Mouse (Mus musculus): ENCODE data around the gene Cerk. TPM values are rescaled to one million over a fixed set of nuclear protein-coding genes. Genes with fewer than 3 reads are reported as not detected.
A peak's percentile ranks its signal among the peaks of the same experiment; 100 is the strongest.

The Cerk gene
- polyA plus RNA-seq, 1 experiment from 2014 or later = 12.4 TPM

DNA sequence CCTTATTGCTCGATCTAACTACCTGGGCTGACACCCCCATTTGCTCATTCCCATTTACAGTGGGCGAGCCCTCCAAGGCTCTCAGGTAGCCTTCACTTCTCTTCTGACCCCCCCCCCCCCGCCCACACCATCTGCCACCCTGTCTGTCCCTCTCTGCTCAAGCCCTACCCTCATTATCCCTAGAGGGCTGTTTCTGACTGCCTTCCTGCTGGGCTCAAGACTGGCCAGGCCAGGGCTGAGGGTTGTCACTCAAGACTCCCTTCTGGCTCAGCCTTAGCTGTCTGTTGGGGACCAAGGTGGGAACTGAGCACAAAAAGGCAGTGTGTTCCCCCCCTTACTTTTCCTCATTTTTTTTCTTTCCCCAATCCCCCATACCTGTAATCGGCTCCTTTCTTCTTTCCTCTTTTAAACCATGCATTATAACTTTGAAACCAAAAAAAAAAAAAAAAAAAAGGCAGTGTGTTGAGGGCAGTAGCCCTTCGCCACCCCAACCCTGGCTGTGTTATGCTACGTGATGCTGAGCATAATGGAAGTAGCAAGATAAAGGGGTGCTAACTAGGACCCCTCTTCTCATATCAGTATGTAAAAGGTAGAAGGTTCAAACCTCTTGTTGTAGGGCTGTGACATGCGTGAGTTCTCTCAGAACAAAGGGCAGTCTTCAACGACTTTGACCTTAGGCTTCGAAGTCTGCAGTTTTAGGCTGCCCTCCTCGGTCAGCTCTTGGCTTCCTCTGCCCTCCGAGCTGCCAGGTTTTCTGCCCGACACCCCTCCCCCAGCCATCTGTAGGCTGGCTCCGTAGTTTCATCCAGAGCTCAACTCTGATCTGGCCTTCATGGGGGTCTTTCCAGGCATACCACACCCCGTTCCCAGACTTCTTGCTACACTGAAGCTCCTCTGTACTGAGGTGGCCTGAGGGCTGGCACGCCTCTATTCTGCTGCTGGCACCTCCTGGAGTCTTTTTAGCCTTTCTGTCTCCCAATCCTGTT is 68.5 kb downstream of the Cerk start:
- no peaks in the 10 kb centered on the region for H3K9me3 ChIP-seq (replicated peaks)
- H3K27me3 ChIP-seq = no peaks in the 10 kb centered on the region
- ATAC-seq (replicated peaks; ENCODE audit: low FRiP score) = no peak
- H3K4me3 ChIP-seq (replicated peaks) = no peak overlapping the region
- H3K4me2 ChIP-seq = no peak overlapping the region
- WGBS = 57% methylated on average over 14 of the region's 15 CpGs
- H3K36me3 ChIP-seq = peaks cover 39% of the 10 kb centered on the region
- H3K4me1 ChIP-seq = peaks cover 23% of the 10 kb centered on the region
- no peak overlapping the region for H3K9ac ChIP-seq
- no peak overlapping the region for H3K27ac ChIP-seq

DNA sequence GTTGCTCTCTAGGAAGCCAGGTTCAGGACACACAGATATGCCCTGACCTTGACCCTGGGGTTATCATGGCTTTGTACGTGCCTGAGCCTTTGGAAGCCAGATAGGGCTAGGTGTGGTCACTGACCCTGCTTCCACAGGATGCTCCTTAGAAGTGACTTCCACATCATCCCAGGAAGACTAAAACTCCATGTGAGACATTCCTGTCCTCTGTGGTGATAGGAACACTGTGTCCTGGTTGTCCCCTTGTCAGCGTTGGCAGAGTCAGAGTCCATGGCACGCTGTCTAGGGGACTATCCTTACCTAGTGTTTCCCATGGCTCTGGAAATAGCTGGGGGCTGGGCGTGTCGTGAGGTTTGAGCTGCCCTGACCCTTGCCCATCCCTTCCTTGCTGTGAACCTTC is 69.5 kb downstream of the Cerk start:
- Histone ChIP-seq H3K4me2 (no peak overlapping the region), H3K9ac (no peak overlapping the region), H3K27ac (no peak overlapping the region), H3K36me3 (peaks cover 31% of the 10 kb centered on the region), H3K4me1 (peaks cover 25% of the 10 kb centered on the region), H3K4me3 (replicated peaks) (no peak overlapping the region), H3K9me3 (replicated peaks) (no peaks in the 10 kb centered on the region), H3K27me3 (no peaks in the 10 kb centered on the region)
- no peak for ATAC-seq (replicated peaks; ENCODE audit: low FRiP score)
- WGBS = 57% methylated on average over 5 of the region's 5 CpGs

DNA sequence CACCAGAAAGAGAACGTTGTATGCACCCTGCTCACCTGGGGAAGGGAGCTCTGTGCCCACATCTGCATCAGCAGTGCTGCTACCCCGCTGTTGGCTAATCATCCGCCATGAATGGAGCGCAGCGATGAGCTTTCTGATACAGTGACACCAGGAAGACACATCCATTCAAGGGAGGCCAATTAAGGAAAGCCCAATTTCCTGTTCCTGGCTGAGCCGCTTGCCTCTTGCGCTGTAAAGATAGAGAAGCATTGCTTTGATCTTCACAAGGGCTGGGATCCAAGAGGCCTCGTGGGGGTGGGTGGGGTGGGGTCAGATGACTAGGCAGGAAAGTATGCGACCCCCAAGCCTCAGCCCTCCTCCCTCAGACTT is 72.6 kb downstream of the Cerk start:
- H3K27me3 ChIP-seq = no peaks in the 10 kb centered on the region
- peak overlapping the region; percentile 68 for H3K27ac ChIP-seq
- no peak overlapping the region for H3K9ac ChIP-seq
- peak overlapping the region; percentile 21; the same call in 1 of the 2 replicates for H3K4me2 ChIP-seq
- H3K4me3 ChIP-seq (replicated peaks) = no peak overlapping the region
- WGBS = 9% methylated on average over 9 of the region's 9 CpGs
- peaks cover 36% of the 10 kb centered on the region for H3K4me1 ChIP-seq
- 0 out of 2 replicates have a peak, but pooled peaks cover under 1% of the 10 kb centered on the region for H3K36me3 ChIP-seq
- no peak; the same call in 1 of the 2 replicates for ATAC-seq (replicated peaks; ENCODE audit: low FRiP score)
- no peaks in the 10 kb centered on the region for H3K9me3 ChIP-seq (replicated peaks)

DNA sequence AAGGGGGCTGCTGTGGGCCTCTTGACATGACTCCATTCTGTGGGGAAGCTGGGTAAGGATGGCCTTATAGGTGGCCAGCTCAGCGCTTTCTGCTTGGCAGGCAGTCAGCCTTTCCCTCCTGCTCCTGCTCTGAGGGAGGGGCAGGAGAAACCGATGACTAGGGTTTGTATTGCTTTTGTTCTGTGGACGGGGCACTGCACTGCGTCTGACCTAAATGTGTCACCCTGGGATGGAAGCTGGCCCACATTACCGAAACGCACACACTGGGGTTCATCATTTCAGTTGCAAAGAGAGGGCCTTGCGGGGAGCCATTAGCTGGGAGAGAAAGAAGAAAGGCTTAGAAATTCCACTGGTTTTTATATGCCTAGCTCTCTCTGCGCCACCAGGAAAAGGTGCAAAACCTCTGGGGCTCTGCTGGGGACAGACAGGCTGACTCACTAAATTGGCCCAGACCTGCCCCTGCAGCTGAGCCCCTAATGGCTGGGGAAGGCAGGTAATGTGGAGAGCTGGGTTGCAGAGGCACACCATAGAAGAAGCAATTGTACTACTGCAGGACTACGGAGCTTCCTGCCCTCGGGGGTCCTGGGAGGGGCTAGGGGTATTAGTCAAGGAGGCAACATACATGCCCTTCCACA is 73.1 kb downstream of the Cerk start:
- H3K4me3 ChIP-seq (replicated peaks) = no peak overlapping the region
- 27% methylated on average over 10 of the region's 10 CpGs for WGBS
- no peaks in the 10 kb centered on the region for H3K9me3 ChIP-seq (replicated peaks)
- peak overlapping the region; percentile 68 for H3K27ac ChIP-seq
- H3K9ac ChIP-seq = no peak overlapping the region
- ATAC-seq (replicated peaks; ENCODE audit: low FRiP score) = no peak; the same call in 1 of the 2 replicates
- no peaks in the 10 kb centered on the region for H3K27me3 ChIP-seq
- no peaks in the 10 kb centered on the region for H3K36me3 ChIP-seq
- peaks cover 40% of the 10 kb centered on the region for H3K4me1 ChIP-seq
- H3K4me2 ChIP-seq = peak overlapping the region; percentile 21; the same call in 1 of the 2 replicates

DNA sequence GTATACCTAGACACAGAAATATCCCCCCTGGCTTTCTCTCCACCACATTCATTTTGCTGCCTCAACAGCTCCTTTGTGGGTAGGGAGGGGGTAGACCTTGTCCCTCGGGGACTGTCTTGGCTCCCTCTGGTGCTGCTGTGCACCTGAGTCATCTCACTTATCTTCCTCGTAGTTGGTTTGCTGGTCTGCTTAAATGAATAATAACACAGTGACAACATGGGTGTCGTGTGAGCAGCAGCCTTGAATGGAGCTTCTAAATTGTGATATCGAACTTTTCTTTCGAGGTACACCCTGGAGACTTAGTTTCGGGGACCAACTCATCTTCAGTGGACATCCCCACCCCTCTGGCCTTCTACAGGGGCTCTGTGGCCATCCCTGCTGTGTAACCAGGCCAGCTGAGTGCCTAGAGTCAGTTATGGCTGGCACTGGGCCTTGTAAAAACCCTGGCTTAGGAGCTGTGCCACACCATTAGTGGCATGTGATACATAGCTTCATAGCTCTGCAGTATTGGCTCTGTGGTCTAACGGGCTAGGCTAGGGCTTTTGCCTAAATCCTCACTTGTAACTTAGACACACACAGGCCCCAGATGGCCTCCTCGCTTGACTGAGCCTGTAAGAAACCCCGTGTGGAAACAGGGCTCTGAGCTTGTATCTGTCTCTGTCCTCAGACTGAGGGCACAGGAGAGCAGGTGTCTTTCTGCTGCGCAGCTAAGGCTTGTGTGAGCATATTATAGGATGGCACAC is 75.4 kb downstream of the Cerk start:
- Histone ChIP-seq H3K27me3 (no peaks in the 10 kb centered on the region), H3K9ac (no peak overlapping the region), H3K4me1 (peaks cover 35% of the 10 kb centered on the region), H3K9me3 (replicated peaks) (no peaks in the 10 kb centered on the region), H3K4me2 (no peak overlapping the region), H3K4me3 (replicated peaks) (no peak overlapping the region), H3K27ac (no peak overlapping the region), H3K36me3 (no peaks in the 10 kb centered on the region)
- WGBS = 69% methylated on average over 10 of the region's 10 CpGs
- ATAC-seq (replicated peaks; ENCODE audit: low FRiP score) = no peak

DNA sequence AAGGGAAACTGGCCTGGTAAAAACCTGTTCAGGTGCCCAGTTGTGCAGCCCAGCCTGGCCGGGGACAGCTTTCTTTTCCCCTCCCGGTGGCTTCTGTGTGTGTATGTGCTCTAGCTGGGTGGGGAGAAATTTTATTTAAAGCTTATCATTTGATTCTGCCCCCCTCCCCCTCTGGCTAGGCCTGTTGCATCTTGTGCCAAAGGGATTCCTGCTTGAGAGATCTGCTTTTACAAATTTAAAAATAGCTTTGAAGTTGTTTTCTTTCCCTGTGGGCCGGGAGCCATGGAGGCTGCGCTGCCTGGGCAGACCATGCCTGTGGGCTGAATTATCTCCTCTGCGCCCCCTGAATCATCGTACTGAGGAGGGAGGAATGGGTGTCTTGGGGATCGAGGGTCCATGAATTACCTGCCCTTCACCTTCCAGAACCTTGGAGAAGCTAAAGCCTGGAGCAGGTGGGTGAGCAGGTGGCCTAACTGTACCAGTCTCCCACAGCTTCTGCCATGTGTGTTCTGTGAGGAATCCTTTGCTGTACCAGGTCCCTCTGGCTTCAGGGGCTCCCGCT is 76.2 kb downstream of the Cerk start:
- no peaks in the 10 kb centered on the region for H3K36me3 ChIP-seq
- H3K4me1 ChIP-seq = peaks cover 35% of the 10 kb centered on the region
- H3K27me3 ChIP-seq = no peaks in the 10 kb centered on the region
- H3K9me3 ChIP-seq (replicated peaks) = no peaks in the 10 kb centered on the region
- H3K4me2 ChIP-seq = no peak overlapping the region
- no peak overlapping the region for H3K9ac ChIP-seq
- H3K4me3 ChIP-seq (replicated peaks) = no peak overlapping the region
- ATAC-seq (replicated peaks; ENCODE audit: low FRiP score) = no peak
- H3K27ac ChIP-seq = no peak overlapping the region
- 71% methylated on average over 8 of the region's 8 CpGs for WGBS

DNA sequence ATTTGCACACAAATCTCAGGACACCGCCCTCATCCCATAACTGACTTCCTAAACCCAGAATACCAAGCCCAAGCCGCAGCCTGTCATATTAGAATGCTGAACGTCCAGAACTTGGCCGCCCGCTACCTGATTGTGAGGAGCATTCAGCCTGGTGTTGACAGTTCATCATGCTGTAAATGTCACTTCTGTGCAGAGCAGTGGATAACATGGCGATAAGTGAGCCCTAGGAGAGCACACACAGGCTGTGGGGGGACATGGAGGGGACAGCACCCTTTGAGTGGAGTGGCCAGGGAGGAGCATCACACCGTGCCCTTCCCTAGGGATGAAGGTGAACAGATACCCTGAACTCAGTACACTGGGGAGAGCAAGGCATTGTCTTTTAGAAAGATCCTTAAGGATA is 76.7 kb downstream of the Cerk start:
- no peaks in the 10 kb centered on the region for H3K27me3 ChIP-seq
- H3K4me2 ChIP-seq = no peak overlapping the region
- no peaks in the 10 kb centered on the region for H3K36me3 ChIP-seq
- H3K4me1 ChIP-seq = peaks cover 35% of the 10 kb centered on the region
- H3K9me3 ChIP-seq (replicated peaks) = no peaks in the 10 kb centered on the region
- H3K4me3 ChIP-seq (replicated peaks) = no peak overlapping the region
- no peak overlapping the region for H3K9ac ChIP-seq
- no peak overlapping the region for H3K27ac ChIP-seq
- 75% methylated on average over 7 of the region's 7 CpGs for WGBS
- ATAC-seq (replicated peaks; ENCODE audit: low FRiP score) = no peak

DNA sequence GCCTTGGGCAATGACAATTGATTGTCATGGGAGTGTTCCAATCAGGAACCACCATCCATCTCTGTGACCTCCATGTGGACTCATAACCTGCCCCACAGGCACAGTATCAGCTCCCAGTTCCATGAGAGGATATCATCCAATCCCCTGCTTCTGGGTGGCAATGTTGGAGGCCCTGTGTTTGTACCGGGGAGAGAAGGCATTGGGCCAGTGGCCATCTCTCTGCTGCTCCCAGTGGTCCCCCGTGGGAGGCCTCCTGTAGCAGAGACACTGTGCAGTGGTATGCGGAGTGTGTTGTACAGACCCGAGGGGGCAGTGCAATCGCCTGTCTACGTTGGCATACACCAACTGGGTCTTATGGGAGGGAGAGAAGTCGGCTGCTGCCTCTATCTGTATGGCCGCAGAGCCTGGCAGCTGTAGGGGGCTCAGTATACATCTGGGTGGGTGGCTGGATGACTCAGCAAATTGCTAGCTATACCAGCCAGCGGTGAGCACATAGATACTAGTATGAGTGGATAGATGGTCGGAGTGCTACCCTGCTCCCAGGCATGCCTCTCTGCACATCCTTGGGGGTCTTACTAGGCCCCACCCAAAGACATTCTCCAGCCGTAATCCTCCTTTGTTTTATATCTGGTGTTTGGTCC is 78.0 kb downstream of the Cerk start:
- H3K9ac ChIP-seq = no peak overlapping the region
- H3K4me1 ChIP-seq = peaks cover 23% of the 10 kb centered on the region
- 86% methylated on average over 11 of the region's 11 CpGs for WGBS
- H3K4me2 ChIP-seq = no peak overlapping the region
- peak; percentile 15; the same call in 1 of the 2 replicates for ATAC-seq (replicated peaks; ENCODE audit: low FRiP score)
- H3K27ac ChIP-seq = no peak overlapping the region
- H3K27me3 ChIP-seq = no peaks in the 10 kb centered on the region
- H3K9me3 ChIP-seq (replicated peaks) = no peaks in the 10 kb centered on the region
- H3K4me3 ChIP-seq (replicated peaks) = no peak overlapping the region
- H3K36me3 ChIP-seq = 0 out of 2 replicates have a peak, but pooled peaks cover 5% of the 10 kb centered on the region

DNA sequence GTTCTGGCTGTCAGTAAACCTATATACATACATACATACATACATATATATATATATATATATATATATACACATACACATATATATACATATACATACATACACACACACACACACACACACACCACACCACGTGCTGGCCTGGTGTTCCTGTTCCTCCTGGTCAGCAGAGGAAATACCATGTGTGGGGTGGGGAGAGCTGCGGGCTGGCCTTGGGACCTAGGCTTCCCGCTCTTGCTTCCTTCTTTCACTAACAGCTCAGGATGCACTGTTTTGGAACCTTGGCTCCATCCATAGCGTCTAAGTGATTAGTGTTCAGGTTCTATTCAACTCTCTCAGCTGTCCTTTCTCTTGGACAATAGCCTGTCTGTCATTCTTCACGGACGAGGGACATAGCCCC is 80.2 kb downstream of the Cerk start:
- 74% methylated on average over 6 of the region's 6 CpGs for WGBS
- Histone ChIP-seq H3K9me3 (replicated peaks) (no peaks in the 10 kb centered on the region), H3K4me1 (peaks cover 11% of the 10 kb centered on the region), H3K4me2 (no peak overlapping the region), H3K4me3 (replicated peaks) (no peak overlapping the region), H3K36me3 (0 out of 2 replicates have a peak, but pooled peaks cover 16% of the 10 kb centered on the region), H3K9ac (no peak overlapping the region), H3K27ac (no peak overlapping the region), H3K27me3 (no peaks in the 10 kb centered on the region)
- no peak for ATAC-seq (replicated peaks; ENCODE audit: low FRiP score)

DNA sequence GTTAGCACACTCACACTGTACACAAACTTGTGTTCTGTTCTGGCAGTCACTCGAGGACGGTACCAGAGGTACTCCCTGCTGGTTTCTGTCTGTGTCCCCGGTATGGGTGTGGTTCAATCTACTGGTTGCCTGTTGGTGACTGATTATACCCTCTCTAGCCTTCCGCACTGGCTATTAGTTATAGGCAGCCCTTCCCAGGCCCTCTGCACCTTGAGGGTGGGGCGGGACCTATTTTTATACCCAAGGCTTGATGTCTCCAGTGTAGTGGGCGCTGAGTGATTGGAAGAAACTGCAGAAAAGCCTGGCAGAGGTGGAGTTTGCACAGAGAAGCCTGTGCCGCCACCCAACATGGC is 80.6 kb downstream of the Cerk start:
- H3K9me3 ChIP-seq (replicated peaks) = no peaks in the 10 kb centered on the region
- H3K9ac ChIP-seq = no peak overlapping the region
- 0 out of 2 replicates have a peak, but pooled peaks cover 16% of the 10 kb centered on the region for H3K36me3 ChIP-seq
- WGBS = 89% methylated on average over 7 of the region's 7 CpGs
- no peak overlapping the region for H3K4me2 ChIP-seq
- no peaks in the 10 kb centered on the region for H3K27me3 ChIP-seq
- peak; percentile 79 for ATAC-seq (replicated peaks; ENCODE audit: low FRiP score)
- H3K4me3 ChIP-seq (replicated peaks) = no peak overlapping the region
- no peak overlapping the region for H3K27ac ChIP-seq
- H3K4me1 ChIP-seq = peaks cover 10% of the 10 kb centered on the region

Measured in kidney, embryonic 15.5 days (tissue).